Mouse (Mus musculus): ENCODE measurements around the gene Zzef1. TPM values are rescaled to one million over a fixed set of nuclear protein-coding genes. Genes with fewer than 3 reads are reported as not detected.

Gene Zzef1
- polyA plus RNA-seq (2015; fragmentation: Nextera tagmentation; extraction: Ambion mirVana) = 6.7 and 7.1 TPM in 2 replicates

GRCm38 (mm10) chr11:72795455-72796295, at the start of gene Zzef1, which contains the start of gene Cyb5d2:
Gene Zzef1 (plus strand): TSS chr11:72796226.
Gene Cyb5d2 (minus strand): TSS chr11:72796142.

GRCm38 (mm10) chr11:72961072-72961980, 165.3 kb downstream of the Zzef1 start, which contains the start of gene Atp2a3:
Gene Atp2a3 (plus strand): TSS chr11:72961169.

Small RNA genes within 50 kb of the gene (microRNA-seq; reads per million reads assigned to microRNA genes)
- not detected for gene Gm44467

Other genes starting within 250 kb of the Zzef1 start
- gene Spns3, start 245.7 kb upstream of the Zzef1 start, polyA plus RNA-seq (2015; fragmentation: Nextera tagmentation; extraction: Ambion mirVana) = 0.06 and 0.07 TPM in 2 replicates
- 45.5 and 54.4 TPM in 2 replicates for gene Ube2g1, start 188.9 kb upstream of the Zzef1 start, polyA plus RNA-seq (2015; fragmentation: Nextera tagmentation; extraction: Ambion mirVana)
- 9.0 and 10.9 TPM in 2 replicates for gene Ankfy1, start 106.2 kb upstream of the Zzef1 start, polyA plus RNA-seq (2015; fragmentation: Nextera tagmentation; extraction: Ambion mirVana)
- gene Cyb5d2, start 84 bp upstream of the Zzef1 start, polyA plus RNA-seq (2015; fragmentation: Nextera tagmentation; extraction: Ambion mirVana) = 5.8 and 6.0 TPM in 2 replicates
- gene Atp2a3, start 164.9 kb downstream of the Zzef1 start, polyA plus RNA-seq (2015; fragmentation: Nextera tagmentation; extraction: Ambion mirVana) = 7.0 and 7.7 TPM in 2 replicates
- 446 and 462 TPM in 2 replicates for gene P2rx1, start 202.9 kb downstream of the Zzef1 start, polyA plus RNA-seq (2015; fragmentation: Nextera tagmentation; extraction: Ambion mirVana)
- 9.4 TPM in 2 replicates for gene Camkk1, start 222.8 kb downstream of the Zzef1 start, polyA plus RNA-seq (2015; fragmentation: Nextera tagmentation; extraction: Ambion mirVana)

All from urinary bladder, postnatal 0 days (tissue).